9 mouse cellular contexts compared by ENCODE assay signal in the genomic region with DNA sequence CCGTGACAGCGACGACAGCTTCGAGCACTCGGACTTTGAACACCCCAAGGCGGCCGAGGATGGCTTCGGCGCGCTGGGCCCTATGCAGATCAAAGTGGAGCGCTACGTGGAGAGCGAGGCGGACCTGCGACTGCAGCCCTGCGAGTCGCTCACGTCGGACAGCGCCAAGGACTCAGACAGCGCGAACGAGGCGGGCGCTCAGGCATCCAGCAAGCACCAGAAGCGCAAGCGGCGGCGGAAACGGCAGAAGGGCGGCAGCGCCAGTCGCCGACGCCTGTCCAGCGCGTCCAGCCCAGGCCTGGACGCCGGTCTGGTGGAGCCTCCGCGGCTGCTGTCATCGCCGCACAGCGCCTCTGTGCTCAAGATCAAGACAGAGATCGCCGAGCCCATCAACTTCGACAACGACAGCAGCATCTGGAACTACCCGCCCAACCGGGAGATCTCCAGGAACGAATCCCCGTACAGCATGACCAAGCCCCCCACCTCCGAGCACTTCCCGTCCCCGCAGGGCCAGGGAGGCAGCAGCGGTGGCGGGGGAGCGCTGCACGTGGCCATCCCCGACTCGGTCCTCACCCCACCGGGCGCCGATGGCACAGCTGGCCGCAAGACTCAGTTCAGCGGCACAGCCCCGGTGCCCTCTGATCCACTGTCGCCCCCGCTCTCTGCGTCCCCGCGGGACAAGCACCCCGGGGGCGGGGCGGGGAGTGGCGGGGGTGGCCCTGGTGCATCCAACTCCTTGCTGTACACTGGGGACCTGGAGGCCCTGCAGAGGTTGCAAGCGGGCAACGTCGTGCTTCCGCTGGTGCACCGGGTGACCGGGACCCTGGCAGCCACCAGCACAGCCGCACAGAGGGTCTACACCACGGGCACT.
DNase-seq lines count a peak whose midpoint lies in the region; ATAC-seq and TF ChIP-seq lines count a peak whose summit lies in the region.
"Had no signal": no experiment of that assay in that cellular context is flagged by ENCODE, and none has a peak within 500 bp of the region (broad histone marks: within the 10 kb centered on the region; RNA-seq: fewer than 3 reads in every experiment).

No protein-coding gene starts in this region.

- WGBS in forebrain, embryonic 12.5 days: 10% methylated on average over 84 of the region's 84 CpGs
- 7% methylated on average over 84 of the region's 84 CpGs for WGBS in hindbrain, embryonic 13.5 days
- 5% methylated on average over 71 of the region's 84 CpGs for WGBS in limb, embryonic 14.5 days
- 10% methylated on average over 77 of the region's 84 CpGs for WGBS in neural tube, embryonic 13.5 days

- peak overlapping the region; percentile 40 for H3K4me3 ChIP-seq in forebrain, embryonic 12.5 days (replicated peaks)
- H3K4me3 ChIP-seq in hindbrain, embryonic 13.5 days: peak overlapping the region; percentile 40
- H3K4me3 ChIP-seq in limb, embryonic 14.5 days (replicated peaks; ENCODE audit: low read length): peak overlapping the region; percentile 42
- peak overlapping the region; percentile 43 for H3K4me3 ChIP-seq in neural tube, embryonic 13.5 days
- H3K4me3 ChIP-seq: myocyte had no signal

- H3K9me3 ChIP-seq in forebrain, embryonic 12.5 days: no peaks in the 10 kb centered on the region
- H3K9me3 ChIP-seq in hindbrain, embryonic 13.5 days: no peaks in the 10 kb centered on the region
- no peaks in the 10 kb centered on the region for H3K9me3 ChIP-seq in limb, embryonic 14.5 days (ENCODE audit: control insufficient read depth, low read length)
- H3K9me3 ChIP-seq in neural tube, embryonic 13.5 days: no peaks in the 10 kb centered on the region

- H3K4me2 ChIP-seq in forebrain, embryonic 12.5 days: peak overlapping the region; percentile 65
- H3K4me2 ChIP-seq in hindbrain, embryonic 13.5 days: peak overlapping the region; percentile 64
- peak overlapping the region; percentile 70 for H3K4me2 ChIP-seq in limb, embryonic 14.5 days (replicated peaks; ENCODE audit: low read depth, low read length, severe bottlenecking)
- peak overlapping the region; percentile 63 for H3K4me2 ChIP-seq in neural tube, embryonic 13.5 days

- H3K27ac ChIP-seq in forebrain, embryonic 12.5 days: no peak overlapping the region
- no peak overlapping the region for H3K27ac ChIP-seq in hindbrain, embryonic 13.5 days
- no peak overlapping the region for H3K27ac ChIP-seq in limb, embryonic 14.5 days (replicated peaks; ENCODE audit: low read depth, low read length)
- no peak overlapping the region for H3K27ac ChIP-seq in neural tube, embryonic 13.5 days (replicated peaks)

- peaks cover 30% of the 10 kb centered on the region for H3K27me3 ChIP-seq in forebrain, embryonic 12.5 days
- H3K27me3 ChIP-seq in hindbrain, embryonic 13.5 days: peaks cover 31% of the 10 kb centered on the region
- H3K27me3 ChIP-seq in limb, embryonic 14.5 days (ENCODE audit: control insufficient read depth, insufficient read depth, low read length): peaks cover 41% of the 10 kb centered on the region
- H3K27me3 ChIP-seq in neural tube, embryonic 13.5 days: peaks cover 30% of the 10 kb centered on the region

- H3K9ac ChIP-seq in forebrain, embryonic 12.5 days: peak overlapping the region; percentile 36; the same call in 1 of the 2 replicates
- peak overlapping the region; percentile 63 for H3K9ac ChIP-seq in hindbrain, embryonic 13.5 days
- H3K9ac ChIP-seq in limb, embryonic 14.5 days (ENCODE audit: low read depth, low read length, severe bottlenecking): peak overlapping the region; percentile 34; the same call in 1 of the 2 replicates
- H3K9ac ChIP-seq in neural tube, embryonic 13.5 days: peak overlapping the region; percentile 62

- ATAC-seq in forebrain, embryonic 12.5 days (ENCODE audit: low FRiP score): peak; percentile 63
- ATAC-seq in hindbrain, embryonic 13.5 days (ENCODE audit: low FRiP score): peak; percentile 68
- ATAC-seq in limb, embryonic 14.5 days (ENCODE audit: low FRiP score, low read depth): peak; percentile 44; the same call in 1 of the 2 replicates
- peak; percentile 68 for ATAC-seq in neural tube, embryonic 13.5 days (ENCODE audit: low read depth)
- ATAC-seq in erythroid progenitor cell, adult 5-6 weeks (replicated peaks; ENCODE audit: low FRiP score, poor library complexity, severe bottlenecking): no peak

- peak; percentile 3 for DNase-seq in thymus, postnatal 0 days (ENCODE audit: low spot score)
- no peak for DNase-seq in thymus, postnatal 25 days
- peak; percentile 48 for DNase-seq in limb, embryonic 14.5 days (ENCODE audit: low spot score)
- DNase-seq in layer of hippocampus, postnatal 36 days: no peak

- TF ChIP-seq POLR2A in limb, embryonic 14.5 days (IDR thresholded peaks at IDR 0.05; ENCODE audit: borderline replicate concordance, extremely low read depth, insufficient read depth, insufficient read length): no peak

- peaks cover 10% of the 10 kb centered on the region for H3K36me3 ChIP-seq in forebrain, embryonic 12.5 days (replicated peaks)
- H3K36me3 ChIP-seq in hindbrain, embryonic 13.5 days: peaks cover 5% of the 10 kb centered on the region; the same call in 1 of the 2 replicates
- H3K36me3 ChIP-seq in limb, embryonic 14.5 days (ENCODE audit: control insufficient read depth, insufficient read depth, low read length): peaks cover 4% of the 10 kb centered on the region; the same call in 1 of the 2 replicates
- H3K36me3 ChIP-seq in neural tube, embryonic 13.5 days: no peaks in the 10 kb centered on the region

- H3K4me1 ChIP-seq in forebrain, embryonic 12.5 days: peaks cover 14% of the 10 kb centered on the region
- peaks cover 27% of the 10 kb centered on the region for H3K4me1 ChIP-seq in hindbrain, embryonic 13.5 days (replicated peaks)
- H3K4me1 ChIP-seq in limb, embryonic 14.5 days (ENCODE audit: control insufficient read depth, insufficient read depth, low read length): peaks cover 6% of the 10 kb centered on the region; the same call in 1 of the 2 replicates
- H3K4me1 ChIP-seq in neural tube, embryonic 13.5 days (replicated peaks): peaks cover 18% of the 10 kb centered on the region

Comparison
In these comparisons a context has a peak if more than half of its experiments do, and no peak if none do; other contexts are left out.
1. DNase-seq: peak in thymus, postnatal 0 days (single experiment) and limb, embryonic 14.5 days (single experiment); none in thymus, postnatal 25 days (single experiment) and layer of hippocampus, postnatal 36 days (0 of 2).
2. Peak in every context shown above with its lines, with median percentiles within 50 percentile points of each other: H3K4me2 ChIP-seq, H3K4me3 ChIP-seq and H3K9ac ChIP-seq.